Mouse (Mus musculus): ENCODE data around the gene Hoxd9.

DNA sequence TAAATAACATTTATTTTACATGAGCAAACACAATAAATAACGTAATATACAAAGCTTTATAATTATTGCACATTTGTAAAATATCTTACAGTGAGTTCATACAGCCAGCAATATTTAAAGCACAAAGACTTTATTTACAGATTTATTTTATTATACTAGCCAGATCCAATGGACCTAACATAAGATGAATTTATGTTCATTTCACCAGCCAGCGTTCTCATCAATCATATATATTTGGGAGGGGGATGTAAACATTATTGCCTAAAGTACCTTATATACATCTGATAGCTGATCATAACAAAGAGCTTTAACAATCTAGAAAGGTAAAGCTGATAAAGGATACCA lies 44.6 kb upstream of the Hoxd9 start:
- no peak for TF ChIP-seq ZNF384 (IDR thresholded peaks at IDR 0.05; ENCODE audit: low read depth, low read length)
- TF ChIP-seq MAFK (IDR thresholded peaks at IDR 0.05; ENCODE audit: insufficient replicate concordance, low read length), result no peak
- TF ChIP-seq POLR2A (IDR thresholded peaks at IDR 0.05; ENCODE audit: low read depth, low read length), result no peak
- no peak for TF ChIP-seq CTCF (conservative IDR thresholded peaks at IDR 0.05 in 1 of 2, IDR thresholded peaks at IDR 0.05 in 1 of 2; ENCODE audit: low read depth in 2 of 2, low read length in 2 of 2)
- no peak for TF ChIP-seq EP300 (IDR thresholded peaks at IDR 0.05; ENCODE audit: low read length)
- no peak for TF ChIP-seq KAT2A (IDR thresholded peaks at IDR 0.05; ENCODE audit: insufficient replicate concordance, low read length)
- no peak for TF ChIP-seq ZC3H11A (IDR thresholded peaks at IDR 0.05; ENCODE audit: low read depth, low read length)
- no peak for TF ChIP-seq POLR2AphosphoS2 (IDR thresholded peaks at IDR 0.05; ENCODE audit: low read depth, low read length)
- TF ChIP-seq TCF12 (IDR thresholded peaks at IDR 0.05; ENCODE audit: low read depth, low read length), result no peak

All from CH12.LX (cell line).